Mouse (Mus musculus) ES-E14 (cell line): ENCODE data around the gene Muc1.

Experiments used
- HCFC1 ChIP-seq: IDR thresholded peaks from 2 replicates; pipeline ENCODE4 v1.6.1; 2012; ENCODE audit warnings: low read length, inconsistent platforms, borderline replicate concordance; ENCODE audit not compliant: insufficient read depth
- ZC3H11A ChIP-seq: IDR thresholded peaks from 2 replicates; pipeline ENCODE4 v1.6.1; 2012; ENCODE audit warnings: low read depth, mild to moderate bottlenecking, inconsistent platforms, low read length, borderline replicate concordance

DNA sequence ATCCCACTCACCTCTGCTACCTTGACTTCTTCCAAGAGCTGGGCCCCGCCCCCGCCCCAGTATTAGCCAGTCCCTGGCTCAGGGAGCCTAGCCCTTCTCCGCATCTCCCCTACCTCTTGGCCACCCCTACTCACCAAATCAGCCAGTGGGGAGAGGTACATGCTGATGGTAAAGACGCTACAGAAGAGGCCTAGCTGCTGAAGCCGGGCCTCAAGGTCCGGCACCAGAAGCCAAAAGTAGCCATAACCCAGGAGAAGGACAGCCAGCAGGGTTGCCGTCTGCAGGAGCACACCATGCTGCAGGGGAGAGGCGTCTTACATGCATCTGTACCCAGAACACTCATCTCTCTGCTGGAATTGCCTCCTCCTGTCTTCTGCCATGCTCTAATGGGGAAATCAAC is 40.1 kb downstream of the Muc1 start:
- no peak for TF ChIP-seq HCFC1
- TF ChIP-seq ZC3H11A = no peak
